Mouse (Mus musculus): ENCODE results near the gene Caly. TPM values are rescaled to one million over a fixed set of nuclear protein-coding genes. Genes with fewer than 3 reads are reported as not detected.

The Caly gene
- polyA plus RNA-seq, 1 experiment from 2014 or later: 0.52 TPM

- no peak overlapping the region for H3K9ac ChIP-seq (ENCODE audit: low read depth, low read length)
Measured at GRCm38 (mm10) chr7:140070042-140070711, 12.2 kb downstream of the Caly start.

GRCm38 (mm10) chr7:140067397-140067796 lies 15.0 kb downstream of the Caly start:
- H3K36me3 ChIP-seq (ENCODE audit: control insufficient read depth, insufficient read depth, low read length): no peaks in the 10 kb centered on the region
- 46% methylated on average over 6 of the region's 6 CpGs for WGBS
- H3K27me3 ChIP-seq (replicated peaks; ENCODE audit: control insufficient read depth, insufficient read depth, low read length): peaks cover 26% of the 10 kb centered on the region
- ATAC-seq (replicated peaks; ENCODE audit: low FRiP score) (no peak), DNase-seq (ENCODE audit: low spot score) (no peak)
- no peak overlapping the region for H3K27ac ChIP-seq (ENCODE audit: low read depth, low read length)
- no peak overlapping the region for H3K9ac ChIP-seq (ENCODE audit: low read depth, low read length)
- no peaks in the 10 kb centered on the region for H3K4me1 ChIP-seq (replicated peaks; ENCODE audit: control insufficient read depth, insufficient read depth, low read length)
- no peaks in the 10 kb centered on the region for H3K9me3 ChIP-seq (ENCODE audit: control insufficient read depth, low read length)
- no peak overlapping the region for H3K4me2 ChIP-seq
- H3K4me3 ChIP-seq (ENCODE audit: low read depth, low read length): no peak overlapping the region

More at GRCm38 (mm10) chr7:140070042-140070711, 12.2 kb downstream of the Caly start:
- Histone ChIP-seq H3K9me3 (ENCODE audit: control insufficient read depth, low read length) (no peaks in the 10 kb centered on the region), H3K4me2 (peak overlapping the region; percentile 66), H3K27me3 (replicated peaks; ENCODE audit: control insufficient read depth, insufficient read depth, low read length) (peaks cover 4% of the 10 kb centered on the region), H3K4me1 (replicated peaks; ENCODE audit: control insufficient read depth, insufficient read depth, low read length) (no peaks in the 10 kb centered on the region), H3K36me3 (ENCODE audit: control insufficient read depth, insufficient read depth, low read length) (no peaks in the 10 kb centered on the region), H3K4me3 (ENCODE audit: low read depth, low read length) (peak overlapping the region; percentile 37), H3K27ac (ENCODE audit: low read depth, low read length) (no peak overlapping the region)
- no peak for ATAC-seq (replicated peaks; ENCODE audit: low FRiP score)
- no peak for DNase-seq (ENCODE audit: low spot score)
- 32% methylated on average over 39 of the region's 39 CpGs for WGBS

DNA sequence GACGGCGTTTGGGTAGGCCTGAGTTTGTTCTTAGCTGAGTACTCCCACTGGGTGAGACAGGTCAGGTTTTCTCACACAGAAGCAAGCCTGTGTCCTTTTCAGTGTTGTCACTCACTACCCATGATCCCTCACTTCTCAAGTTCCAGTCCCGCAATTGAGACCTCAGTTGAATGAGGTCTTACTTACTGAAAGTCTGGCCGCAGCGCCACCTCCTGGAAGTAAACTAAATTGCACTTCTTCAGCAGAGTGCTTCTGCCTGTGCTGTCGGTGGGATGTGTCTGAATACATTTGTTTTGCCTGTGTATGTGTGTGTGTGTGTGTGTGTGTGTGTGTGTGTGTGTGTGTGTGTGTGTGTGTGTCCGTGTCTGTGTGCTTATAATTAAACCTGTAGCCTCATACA lies 19.3 kb downstream of the Caly start:
- no peaks in the 10 kb centered on the region for H3K36me3 ChIP-seq (ENCODE audit: control insufficient read depth, insufficient read depth, low read length)
- no peak overlapping the region for H3K4me2 ChIP-seq
- no peak overlapping the region for H3K9ac ChIP-seq (ENCODE audit: low read depth, low read length)
- 19% methylated on average over 7 of the region's 7 CpGs for WGBS
- H3K27ac ChIP-seq (ENCODE audit: low read depth, low read length): no peak overlapping the region
- H3K4me1 ChIP-seq (replicated peaks; ENCODE audit: control insufficient read depth, insufficient read depth, low read length): no peaks in the 10 kb centered on the region; the same call in 1 of the 2 replicates
- ATAC-seq (replicated peaks; ENCODE audit: low FRiP score) (peak; percentile 42; the same call in 1 of the 2 replicates), DNase-seq (ENCODE audit: low spot score) (no peak)
- no peak overlapping the region for H3K4me3 ChIP-seq (ENCODE audit: low read depth, low read length)
- H3K27me3 ChIP-seq (replicated peaks; ENCODE audit: control insufficient read depth, insufficient read depth, low read length): peaks cover 66% of the 10 kb centered on the region
- no peaks in the 10 kb centered on the region for H3K9me3 ChIP-seq (ENCODE audit: control insufficient read depth, low read length)

DNA sequence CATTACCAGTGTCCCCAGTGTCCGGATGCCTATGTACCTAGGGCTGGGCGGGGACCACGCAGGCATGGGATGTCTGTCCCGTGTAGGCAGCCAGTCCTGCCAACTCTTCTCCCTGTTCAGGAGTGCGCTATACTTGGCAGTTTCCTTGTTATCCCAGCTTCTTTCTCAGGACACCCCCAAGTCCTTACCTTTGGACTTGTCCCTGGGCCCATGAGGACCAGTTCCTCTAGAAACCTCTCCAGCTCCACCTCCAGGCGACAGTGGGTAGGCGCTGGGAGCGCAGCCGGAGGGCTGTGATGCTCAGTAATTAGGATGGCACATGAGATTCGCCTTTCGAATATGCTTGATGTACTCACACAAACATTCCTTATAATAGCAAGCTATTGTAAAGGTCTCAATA lies 20.0 kb downstream of the Caly start:
- no peak overlapping the region for H3K27ac ChIP-seq (ENCODE audit: low read depth, low read length)
- H3K36me3 ChIP-seq (ENCODE audit: control insufficient read depth, insufficient read depth, low read length): no peaks in the 10 kb centered on the region
- H3K4me2 ChIP-seq: no peak overlapping the region
- no peak for DNase-seq (ENCODE audit: low spot score)
- H3K4me1 ChIP-seq (replicated peaks; ENCODE audit: control insufficient read depth, insufficient read depth, low read length): no peaks in the 10 kb centered on the region; the same call in 1 of the 2 replicates
- no peak overlapping the region for H3K4me3 ChIP-seq (ENCODE audit: low read depth, low read length)
- WGBS: 21% methylated on average over 11 of the region's 11 CpGs
- H3K27me3 ChIP-seq (replicated peaks; ENCODE audit: control insufficient read depth, insufficient read depth, low read length): peaks cover 74% of the 10 kb centered on the region
- H3K9ac ChIP-seq (ENCODE audit: low read depth, low read length): no peak overlapping the region
- 0 out of 2 replicates have a peak, but pooled peaks have one; percentile 13 for ATAC-seq (replicated peaks; ENCODE audit: low FRiP score)
- H3K9me3 ChIP-seq (ENCODE audit: control insufficient read depth, low read length): no peaks in the 10 kb centered on the region

DNA sequence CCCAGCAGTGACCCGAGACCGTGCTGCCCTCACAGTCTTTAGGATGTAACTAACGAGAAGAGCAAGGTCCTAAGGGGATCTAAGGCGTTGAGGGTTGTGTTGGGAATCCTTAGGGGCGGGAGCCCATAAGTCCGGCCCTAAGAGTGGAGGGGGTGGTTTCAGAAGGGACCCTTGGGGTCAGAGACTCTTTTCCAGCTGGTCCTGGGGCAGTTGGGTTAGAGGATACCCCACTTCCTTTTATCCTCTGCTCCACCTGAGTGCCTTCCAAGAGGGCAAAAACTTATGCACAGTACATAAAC lies 20.6 kb downstream of the Caly start:
- H3K4me2 ChIP-seq: peak overlapping the region; percentile 62
- ATAC-seq (replicated peaks; ENCODE audit: low FRiP score) (no peak), DNase-seq (ENCODE audit: low spot score) (no peak)
- no peaks in the 10 kb centered on the region for H3K36me3 ChIP-seq (ENCODE audit: control insufficient read depth, insufficient read depth, low read length)
- no peaks in the 10 kb centered on the region; the same call in 1 of the 2 replicates for H3K4me1 ChIP-seq (replicated peaks; ENCODE audit: control insufficient read depth, insufficient read depth, low read length)
- 6% methylated on average over 6 of the region's 6 CpGs for WGBS
- no peak overlapping the region for H3K9ac ChIP-seq (ENCODE audit: low read depth, low read length)
- H3K4me3 ChIP-seq (ENCODE audit: low read depth, low read length): no peak overlapping the region; the same call in 1 of the 2 replicates
- H3K9me3 ChIP-seq (ENCODE audit: control insufficient read depth, low read length): no peaks in the 10 kb centered on the region
- H3K27ac ChIP-seq (ENCODE audit: low read depth, low read length): no peak overlapping the region
- peaks cover 79% of the 10 kb centered on the region for H3K27me3 ChIP-seq (replicated peaks; ENCODE audit: control insufficient read depth, insufficient read depth, low read length)

GRCm38 (mm10) chr7:140060936-140061831 lies 21.2 kb downstream of the Caly start:
- no peak for ATAC-seq (replicated peaks; ENCODE audit: low FRiP score)
- peaks cover 85% of the 10 kb centered on the region for H3K27me3 ChIP-seq (replicated peaks; ENCODE audit: control insufficient read depth, insufficient read depth, low read length)
- H3K27ac ChIP-seq (ENCODE audit: low read depth, low read length): no peak overlapping the region
- 3% methylated on average over 47 of the region's 47 CpGs for WGBS
- H3K36me3 ChIP-seq (ENCODE audit: control insufficient read depth, insufficient read depth, low read length): no peaks in the 10 kb centered on the region
- H3K4me2 ChIP-seq: peak overlapping the region; percentile 62
- no peaks in the 10 kb centered on the region for H3K9me3 ChIP-seq (ENCODE audit: control insufficient read depth, low read length)
- no peak for DNase-seq (ENCODE audit: low spot score)
- no peak overlapping the region for H3K9ac ChIP-seq (ENCODE audit: low read depth, low read length)
- H3K4me1 ChIP-seq (replicated peaks; ENCODE audit: control insufficient read depth, insufficient read depth, low read length): no peaks in the 10 kb centered on the region; the same call in 1 of the 2 replicates
- H3K4me3 ChIP-seq (ENCODE audit: low read depth, low read length): peak overlapping the region; percentile 29

DNA sequence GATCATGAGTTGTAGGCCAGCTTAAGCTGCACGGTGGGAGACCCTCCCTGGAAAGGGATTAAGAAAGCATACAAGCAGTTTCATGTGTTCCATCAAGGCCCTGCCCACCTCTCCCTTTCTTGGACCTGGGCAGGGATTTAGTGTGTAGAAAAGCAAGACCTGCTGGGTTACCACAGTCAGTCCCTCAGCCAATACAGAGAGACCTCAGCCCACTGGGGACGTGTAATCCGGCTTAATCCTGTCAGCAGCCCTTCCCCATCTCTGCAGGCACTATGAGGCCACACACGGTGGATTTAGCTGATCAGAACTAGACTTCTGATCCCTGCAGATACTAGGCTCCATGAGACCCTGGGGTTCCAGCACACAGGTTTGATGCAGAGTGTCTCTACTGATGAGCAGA lies 22.7 kb downstream of the Caly start:
- H3K4me2 ChIP-seq: no peak overlapping the region
- H3K4me1 ChIP-seq (replicated peaks; ENCODE audit: control insufficient read depth, insufficient read depth, low read length): no peaks in the 10 kb centered on the region; the same call in 1 of the 2 replicates
- H3K27ac ChIP-seq (ENCODE audit: low read depth, low read length): no peak overlapping the region
- ATAC-seq (replicated peaks; ENCODE audit: low FRiP score): no peak
- no peak overlapping the region for H3K4me3 ChIP-seq (ENCODE audit: low read depth, low read length)
- DNase-seq (ENCODE audit: low spot score): no peak
- no peak overlapping the region for H3K9ac ChIP-seq (ENCODE audit: low read depth, low read length)
- 21% methylated on average over 4 of the region's 4 CpGs for WGBS
- H3K27me3 ChIP-seq (replicated peaks; ENCODE audit: control insufficient read depth, insufficient read depth, low read length): peaks cover 86% of the 10 kb centered on the region
- no peaks in the 10 kb centered on the region for H3K36me3 ChIP-seq (ENCODE audit: control insufficient read depth, insufficient read depth, low read length)
- no peaks in the 10 kb centered on the region for H3K9me3 ChIP-seq (ENCODE audit: control insufficient read depth, low read length)

DNA sequence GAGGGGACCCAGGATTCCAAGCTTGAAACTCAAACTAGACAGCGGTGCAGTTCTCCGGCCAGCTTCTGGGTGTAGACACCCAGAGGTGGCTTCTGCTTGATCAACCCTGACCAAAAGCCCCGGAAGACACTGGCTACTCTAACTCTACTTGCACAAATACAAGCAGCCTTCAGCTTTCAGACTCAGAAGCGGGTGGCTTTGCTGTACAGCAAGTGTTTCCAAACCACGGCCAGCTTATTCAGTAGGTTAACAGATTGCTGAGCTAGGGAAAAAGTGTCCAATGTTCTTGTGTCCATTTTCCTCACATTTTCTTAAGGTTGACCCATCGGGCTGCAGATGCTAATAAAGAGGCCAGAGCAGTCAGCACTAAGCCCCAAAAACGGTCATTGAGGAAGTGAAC lies 23.8 kb downstream of the Caly start:
- DNase-seq (ENCODE audit: low spot score) (no peak), ATAC-seq (replicated peaks; ENCODE audit: low FRiP score) (no peak)
- Histone ChIP-seq H3K27me3 (replicated peaks; ENCODE audit: control insufficient read depth, insufficient read depth, low read length) (peaks cover 82% of the 10 kb centered on the region), H3K9ac (ENCODE audit: low read depth, low read length) (no peak overlapping the region), H3K9me3 (ENCODE audit: control insufficient read depth, low read length) (no peaks in the 10 kb centered on the region), H3K36me3 (ENCODE audit: control insufficient read depth, insufficient read depth, low read length) (no peaks in the 10 kb centered on the region), H3K4me3 (ENCODE audit: low read depth, low read length) (peak overlapping the region; percentile 46), H3K4me1 (replicated peaks; ENCODE audit: control insufficient read depth, insufficient read depth, low read length) (no peaks in the 10 kb centered on the region; the same call in 1 of the 2 replicates), H3K27ac (ENCODE audit: low read depth, low read length) (no peak overlapping the region), H3K4me2 (peak overlapping the region; percentile 58)
- 22% methylated on average over 7 of the region's 7 CpGs for WGBS

Measured in liver, embryonic 11.5 days (tissue).